Mouse (Mus musculus) E14TG2a.4 (cell line): Measurements from ENCODE around the gene Hoxd8.

Experiments
- CTCF ChIP-seq: conservative IDR thresholded peaks from 2 replicates; pipeline ENCODE4 v1.5.1; 2014; ENCODE audit warnings: low read length
- NANOG ChIP-seq: IDR thresholded peaks from 2 replicates; pipeline ENCODE4 v1.6.1; 2014; ENCODE audit warnings: borderline replicate concordance, low read length, mixed read lengths
- POU5F1 ChIP-seq: IDR thresholded peaks from 2 replicates; pipeline ENCODE4 v1.6.1; 2014; ENCODE audit warnings: low read length, borderline replicate concordance

DNA sequence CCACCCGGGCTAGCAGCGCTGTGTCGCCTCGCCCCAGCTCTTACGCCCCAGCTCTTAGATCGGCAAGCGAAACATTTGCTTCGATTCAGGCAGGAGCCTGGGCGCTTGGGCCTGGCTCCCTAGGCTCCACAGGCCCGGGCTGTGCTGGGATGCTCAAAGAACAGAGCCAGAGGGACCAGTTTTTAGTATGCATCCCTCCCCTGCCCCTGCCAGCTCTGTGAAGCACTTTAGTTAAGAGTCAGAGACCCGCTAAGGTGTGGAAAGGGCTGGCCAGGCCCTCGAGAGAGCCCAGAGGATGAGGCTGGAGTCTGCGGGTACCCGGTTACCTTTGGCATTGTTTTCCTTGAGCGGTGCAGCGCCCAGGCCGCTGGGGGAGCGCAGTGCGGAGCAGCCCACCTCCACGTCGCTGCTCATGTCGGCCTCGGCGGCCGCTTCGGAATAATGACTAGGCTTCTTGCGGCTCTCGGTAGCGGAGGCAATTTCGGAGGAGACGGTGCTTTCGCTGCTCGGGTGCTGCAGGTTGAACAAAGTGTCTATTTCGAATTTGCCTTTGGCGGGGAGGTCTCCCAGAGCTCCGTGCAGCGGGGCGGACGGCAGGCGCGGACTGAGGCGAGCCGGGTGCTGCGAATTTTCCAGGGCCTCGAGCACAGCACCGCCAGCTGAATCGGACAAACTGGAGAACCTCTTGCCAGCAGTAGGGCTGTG is 45.6 kb upstream of the Hoxd8 start:
- TF ChIP-seq CTCF, result no peak
- no peak for TF ChIP-seq NANOG
- no peak for TF ChIP-seq POU5F1
